Mouse (Mus musculus): ENCODE measurements around the gene Slc9a9. TPM values are rescaled to one million over a fixed set of nuclear protein-coding genes. Genes with fewer than 3 reads are reported as not detected.
"Not testable (repeated sequence)": the region's sequence is repeated elsewhere in the genome, so short reads cannot be mapped to it uniquely, and the experiment has no call there.

The Slc9a9 gene
- 4.9 and 6.2 TPM in 2 replicates for polyA plus RNA-seq (2016; fragmentation: Nextera tagmentation; extraction: Ambion mirVana)

DNA sequence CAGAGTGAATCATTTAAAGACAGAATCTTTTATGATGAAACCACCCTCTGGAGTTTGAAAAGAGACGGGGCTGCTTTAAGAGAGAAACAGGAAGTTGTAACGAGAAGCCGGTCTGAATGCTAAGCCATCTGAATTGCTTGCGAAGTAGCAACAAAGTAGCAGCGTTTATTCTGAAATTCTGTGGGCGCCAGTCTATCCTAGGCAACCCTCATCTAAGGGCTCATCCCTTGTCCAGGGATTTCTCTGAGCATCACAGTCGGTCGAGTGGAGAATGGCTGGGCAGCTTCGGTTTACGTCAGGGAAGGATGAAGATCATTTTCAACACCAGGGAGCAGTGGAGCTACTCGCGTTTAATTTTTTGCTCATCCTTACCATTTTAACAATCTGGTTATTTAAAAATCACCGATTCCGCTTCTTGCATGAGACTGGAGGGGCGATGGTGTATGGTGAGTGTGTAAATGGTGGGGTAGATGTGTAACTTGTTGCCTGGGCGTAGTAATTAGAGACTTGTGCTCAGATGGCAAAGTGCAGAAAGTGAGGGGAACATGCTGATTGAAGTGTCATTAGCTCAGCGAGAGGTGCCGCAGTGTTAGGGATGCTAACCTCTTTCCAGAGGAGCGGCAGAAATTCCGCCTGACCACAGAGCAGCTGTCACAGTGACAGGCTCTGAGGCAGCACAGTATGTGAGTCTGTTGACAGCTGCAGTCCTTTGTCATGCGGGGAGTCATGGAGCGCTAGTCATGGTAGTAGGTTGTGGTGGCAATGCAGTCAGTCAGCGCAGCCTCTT is at the start of gene Slc9a9:
Gene Slc9a9 (plus strand): TSS at position 119 of the 787 bp plus-strand sequence.
- H3K27ac ChIP-seq = no peak within 1 kb of the TSS; the same call in 1 of the 2 replicates
- ATAC-seq (ENCODE audit: low FRiP score) = peak; percentile 93
- peaks cover 8% of the 10 kb centered on the region for H3K4me1 ChIP-seq
- no peaks in the 10 kb centered on the region; the same call in 1 of the 2 replicates for H3K27me3 ChIP-seq
- no peaks in the 10 kb centered on the region for H3K9me3 ChIP-seq (replicated peaks)
- WGBS = 3% methylated on average over 23 of the region's 23 CpGs
- peak within 1 kb of the TSS; percentile 48 for H3K4me3 ChIP-seq
- peak within 1 kb of the TSS; percentile 42 for H3K9ac ChIP-seq
- no peaks in the 10 kb centered on the region for H3K36me3 ChIP-seq
- peak within 1 kb of the TSS; percentile 66 for H3K4me2 ChIP-seq (replicated peaks)

- Histone ChIP-seq H3K27me3 (no peaks in the 10 kb centered on the region), H3K36me3 (no peaks in the 10 kb centered on the region), H3K9me3 (replicated peaks) (no peaks in the 10 kb centered on the region), H3K4me3 (no peak overlapping the region), H3K9ac (no peak overlapping the region), H3K4me2 (replicated peaks) (no peak overlapping the region), H3K4me1 (no peaks in the 10 kb centered on the region), H3K27ac (no peak overlapping the region)
- ATAC-seq (ENCODE audit: low FRiP score) = no peak
- 90% methylated on average over 6 of the region's 6 CpGs for WGBS
These were observed 49.4 kb upstream of the Slc9a9 start for GRCm38 (mm10) chr9:94620342-94620741.

- Histone ChIP-seq H3K4me3 (no peak overlapping the region), H3K27me3 (no peaks in the 10 kb centered on the region), H3K36me3 (no peaks in the 10 kb centered on the region), H3K9ac (no peak overlapping the region), H3K4me1 (no peaks in the 10 kb centered on the region), H3K4me2 (replicated peaks) (no peak overlapping the region), H3K9me3 (replicated peaks) (no peaks in the 10 kb centered on the region), H3K27ac (no peak overlapping the region)
- WGBS = 80% methylated on average over 10 of the region's 10 CpGs
- no peak for ATAC-seq (ENCODE audit: low FRiP score)
These were observed 48.9 kb upstream of the Slc9a9 start for GRCm38 (mm10) chr9:94620846-94621245.

- Histone ChIP-seq H3K4me2 (replicated peaks) (no peak overlapping the region), H3K27me3 (no peaks in the 10 kb centered on the region), H3K27ac (no peak overlapping the region), H3K4me1 (no peaks in the 10 kb centered on the region), H3K9me3 (replicated peaks) (no peaks in the 10 kb centered on the region), H3K36me3 (no peaks in the 10 kb centered on the region), H3K4me3 (no peak overlapping the region), H3K9ac (no peak overlapping the region)
- WGBS = 67% methylated on average over 2 of the region's 2 CpGs
- no peak for ATAC-seq (ENCODE audit: low FRiP score)
These were observed 47.8 kb upstream of the Slc9a9 start for GRCm38 (mm10) chr9:94621902-94622301.

- Histone ChIP-seq H3K4me2 (replicated peaks) (no peak overlapping the region), H3K9ac (no peak overlapping the region), H3K4me1 (no peaks in the 10 kb centered on the region), H3K27me3 (no peaks in the 10 kb centered on the region), H3K36me3 (no peaks in the 10 kb centered on the region), H3K9me3 (replicated peaks) (no peaks in the 10 kb centered on the region), H3K27ac (no peak overlapping the region), H3K4me3 (no peak overlapping the region)
- 90% methylated on average over 3 of the region's 3 CpGs for whole genome bisulfite sequencing
- ATAC-seq (ENCODE audit: low FRiP score) = no peak
These were observed 43.0 kb upstream of the Slc9a9 start for GRCm38 (mm10) chr9:94626737-94627136.

DNA sequence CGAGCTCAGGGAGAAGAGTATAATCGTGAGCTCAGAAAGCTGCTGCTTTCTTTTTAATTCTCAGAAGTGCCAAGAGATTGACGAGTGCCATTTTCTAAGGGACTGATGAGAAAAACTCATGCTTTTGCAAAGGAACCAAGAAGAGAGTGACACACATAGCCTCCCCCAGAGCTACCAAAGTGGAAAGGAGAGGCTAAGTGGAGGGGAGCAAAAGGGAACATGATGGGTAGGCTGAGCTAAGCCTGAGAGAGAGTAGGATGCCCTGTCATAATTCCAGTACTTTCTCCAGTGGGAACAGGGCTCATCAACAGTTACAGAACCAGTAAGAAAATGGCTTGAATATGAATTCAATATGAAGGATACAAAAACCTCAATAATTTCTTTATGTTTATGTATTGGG is 40.8 kb upstream of the Slc9a9 start:
- Histone ChIP-seq H3K27ac (no peak overlapping the region), H3K36me3 (no peaks in the 10 kb centered on the region), H3K9ac (no peak overlapping the region), H3K4me3 (no peak overlapping the region), H3K4me1 (no peaks in the 10 kb centered on the region), H3K4me2 (replicated peaks) (no peak overlapping the region), H3K9me3 (replicated peaks) (no peaks in the 10 kb centered on the region), H3K27me3 (no peaks in the 10 kb centered on the region)
- WGBS = 80% methylated on average over 3 of the region's 3 CpGs
- ATAC-seq (ENCODE audit: low FRiP score) = no peak

GRCm38 (mm10) chr9:94634275-94634674 is 35.4 kb upstream of the Slc9a9 start:
- H3K9ac ChIP-seq; H3K36me3 ChIP-seq; H3K4me3 ChIP-seq; H3K4me2 ChIP-seq (replicated peaks); H3K9me3 ChIP-seq (replicated peaks); H3K27me3 ChIP-seq; H3K27ac ChIP-seq; H3K4me1 ChIP-seq; ATAC-seq (ENCODE audit: low FRiP score): not testable (repeated sequence)
- WGBS = 83% methylated on average over 4 of the region's 4 CpGs

- Histone ChIP-seq H3K4me3 (no peak overlapping the region), H3K4me1 (no peaks in the 10 kb centered on the region), H3K27ac (no peak overlapping the region), H3K9ac (no peak overlapping the region), H3K36me3 (no peaks in the 10 kb centered on the region), H3K9me3 (replicated peaks) (no peaks in the 10 kb centered on the region), H3K27me3 (no peaks in the 10 kb centered on the region), H3K4me2 (replicated peaks) (no peak overlapping the region)
- ATAC-seq (ENCODE audit: low FRiP score) = no peak
- WGBS = 86% methylated on average over 6 of the region's 6 CpGs
These were observed 24.1 kb upstream of the Slc9a9 start for GRCm38 (mm10) chr9:94645631-94646030.

GRCm38 (mm10) chr9:94647425-94647824 is 22.3 kb upstream of the Slc9a9 start:
- H3K4me2 ChIP-seq (replicated peaks) = no peak overlapping the region
- H3K27me3 ChIP-seq = no peaks in the 10 kb centered on the region
- H3K4me1 ChIP-seq = no peaks in the 10 kb centered on the region
- H3K27ac ChIP-seq = no peak overlapping the region
- no peak for ATAC-seq (ENCODE audit: low FRiP score)
- H3K36me3 ChIP-seq = no peaks in the 10 kb centered on the region
- no peak overlapping the region for H3K4me3 ChIP-seq
- WGBS = 77% methylated on average over 4 of the region's 4 CpGs
- no peak overlapping the region for H3K9ac ChIP-seq
- H3K9me3 ChIP-seq (replicated peaks) = no peaks in the 10 kb centered on the region

- H3K27me3 ChIP-seq = no peaks in the 10 kb centered on the region
- no peak for ATAC-seq (ENCODE audit: low FRiP score)
- H3K4me2 ChIP-seq (replicated peaks) = no peak overlapping the region
- H3K9me3 ChIP-seq (replicated peaks) = no peaks in the 10 kb centered on the region; the same call in 1 of the 2 replicates
- H3K36me3 ChIP-seq = no peaks in the 10 kb centered on the region
- no peaks in the 10 kb centered on the region for H3K4me1 ChIP-seq
- no peak overlapping the region for H3K4me3 ChIP-seq
- no peak overlapping the region for H3K27ac ChIP-seq
- H3K9ac ChIP-seq = no peak overlapping the region
- WGBS = 74% methylated on average over 1 of the region's 1 CpGs
These were observed 19.7 kb upstream of the Slc9a9 start for GRCm38 (mm10) chr9:94649991-94650390.

DNA sequence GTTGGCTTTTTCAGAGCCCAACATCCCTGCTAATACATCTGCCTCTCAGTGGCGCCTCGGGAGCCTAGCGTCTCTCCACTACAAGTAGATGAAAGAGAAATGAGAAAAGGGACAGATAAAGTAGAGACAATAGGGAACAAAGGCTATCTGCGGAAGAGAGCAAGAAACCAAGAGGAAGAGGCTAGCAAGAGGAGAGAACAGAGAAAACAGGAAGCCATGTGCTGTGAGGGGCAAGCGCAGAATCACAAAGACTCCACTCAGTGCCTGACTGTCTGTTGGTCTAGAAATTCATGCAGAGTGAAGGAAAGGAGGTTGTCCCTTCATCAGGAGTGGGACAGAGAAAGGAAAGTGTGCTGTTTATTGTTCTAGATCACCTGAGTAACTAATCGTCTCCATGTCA is 16.5 kb upstream of the Slc9a9 start:
- no peaks in the 10 kb centered on the region for H3K27me3 ChIP-seq
- H3K9me3 ChIP-seq (replicated peaks) = no peaks in the 10 kb centered on the region; the same call in 1 of the 2 replicates
- H3K4me1 ChIP-seq = no peaks in the 10 kb centered on the region
- H3K27ac ChIP-seq = no peak overlapping the region
- H3K4me2 ChIP-seq (replicated peaks) = no peak overlapping the region
- WGBS = 89% methylated on average over 6 of the region's 6 CpGs
- ATAC-seq (ENCODE audit: low FRiP score) = no peak
- H3K9ac ChIP-seq = no peak overlapping the region
- H3K36me3 ChIP-seq = no peaks in the 10 kb centered on the region
- H3K4me3 ChIP-seq = no peak overlapping the region

GRCm38 (mm10) chr9:94653827-94654226 is 15.9 kb upstream of the Slc9a9 start:
- no peak overlapping the region for H3K9ac ChIP-seq
- H3K36me3 ChIP-seq = no peaks in the 10 kb centered on the region
- ATAC-seq (ENCODE audit: low FRiP score) = no peak
- no peaks in the 10 kb centered on the region for H3K27me3 ChIP-seq
- no peak overlapping the region for H3K4me3 ChIP-seq
- H3K4me1 ChIP-seq = no peaks in the 10 kb centered on the region
- WGBS = 84% methylated on average over 2 of the region's 2 CpGs
- H3K4me2 ChIP-seq (replicated peaks) = no peak overlapping the region
- no peaks in the 10 kb centered on the region; the same call in 1 of the 2 replicates for H3K9me3 ChIP-seq (replicated peaks)
- H3K27ac ChIP-seq = no peak overlapping the region

GRCm38 (mm10) chr9:94656265-94656664 is 13.4 kb upstream of the Slc9a9 start:
- H3K27me3 ChIP-seq = no peaks in the 10 kb centered on the region
- no peaks in the 10 kb centered on the region for H3K36me3 ChIP-seq
- no peaks in the 10 kb centered on the region; the same call in 1 of the 2 replicates for H3K9me3 ChIP-seq (replicated peaks)
- no peak overlapping the region for H3K9ac ChIP-seq
- H3K4me3 ChIP-seq = no peak overlapping the region
- H3K27ac ChIP-seq = no peak overlapping the region
- WGBS = 76% methylated on average over 4 of the region's 4 CpGs
- H3K4me1 ChIP-seq = no peaks in the 10 kb centered on the region
- no peak for ATAC-seq (ENCODE audit: low FRiP score)
- H3K4me2 ChIP-seq (replicated peaks) = no peak overlapping the region
